Mouse (Mus musculus): ENCODE measurements around the gene Ankrd6. TPM values are rescaled to one million over a fixed set of nuclear protein-coding genes. Genes with fewer than 3 reads are reported as not detected.

Ankrd6 gene
- 105 TPM in 1 of 2 replicates, not detected in the other for polyA plus RNA-seq (2012; ENCODE audit: insufficient read depth, insufficient read length, low replicate concordance, missing spikeins)

DNA sequence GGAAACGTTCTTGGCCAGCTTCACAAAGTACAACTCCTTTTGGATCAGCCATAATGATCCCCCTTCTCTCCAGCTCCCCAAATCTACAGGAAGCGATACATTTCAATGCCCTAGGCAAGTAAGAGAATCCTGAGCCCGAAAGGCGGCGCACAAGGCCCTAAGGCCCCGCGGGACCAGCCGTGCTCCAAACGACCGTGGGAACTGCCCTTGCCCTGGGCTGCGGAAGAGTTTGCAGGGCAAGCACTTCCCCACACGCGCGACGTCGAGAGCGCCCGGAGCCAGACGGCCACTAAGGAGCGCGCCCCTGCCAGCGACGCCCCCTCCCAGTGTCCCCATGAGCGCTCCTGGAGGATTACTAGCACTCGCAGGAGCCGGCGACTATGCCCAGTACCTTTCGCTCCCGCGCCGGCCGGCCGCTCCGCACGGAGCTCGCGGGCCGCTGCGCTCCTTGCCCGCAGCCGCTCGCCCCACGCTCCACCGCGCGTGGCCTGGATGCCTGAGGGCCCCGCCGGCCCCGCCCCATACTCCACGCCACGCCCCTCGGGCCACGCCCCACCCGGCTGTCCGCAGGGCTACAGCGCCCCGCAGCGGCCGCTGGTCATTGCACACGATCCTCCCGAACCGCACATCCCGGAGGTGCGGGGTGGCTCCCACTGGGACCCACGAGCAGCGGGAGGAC lies at the start of gene Ankrd6:
Gene Ankrd6 (minus strand): TSS at position 486 of the 679 bp plus-strand sequence.
- peak; percentile 86 for TF ChIP-seq CTCF (IDR thresholded peaks at IDR 0.05; ENCODE audit: insufficient read depth, low read depth, low read length)
- peak; percentile 80 for TF ChIP-seq POLR2A (IDR thresholded peaks at IDR 0.05; ENCODE audit: insufficient read depth, low read depth, low read length)
- WGBS: 1% methylated on average over 63 of the region's 66 CpGs
- peaks cover 6% of the 10 kb centered on the region for H3K4me1 ChIP-seq (ENCODE audit: control insufficient read depth, insufficient read depth, low read length)
- H3K4me3 ChIP-seq (ENCODE audit: insufficient read depth, low read depth, low read length): peak within 1 kb of the TSS; percentile 84
- peak within 1 kb of the TSS; percentile 85 for H3K27ac ChIP-seq (ENCODE audit: insufficient read depth, low read depth, low read length)

DNA sequence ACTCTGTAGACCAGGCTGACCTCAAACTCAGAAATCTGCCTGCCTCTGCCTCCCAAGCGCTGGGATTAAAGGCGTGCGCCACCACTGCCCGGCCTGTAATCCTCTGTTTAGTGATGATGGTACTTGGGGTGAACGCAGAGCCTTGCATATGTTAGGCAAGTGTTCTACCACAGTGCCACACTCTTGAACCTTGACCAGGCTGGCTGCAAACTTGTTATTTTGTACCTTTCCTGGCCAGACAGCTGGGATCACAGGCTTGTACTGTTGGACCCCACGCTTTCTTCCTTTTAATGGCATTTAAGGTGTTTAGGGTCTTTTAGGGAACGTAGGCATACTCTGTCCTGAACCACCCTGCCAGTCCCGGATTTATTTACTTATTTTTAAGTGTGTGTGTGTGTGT lies 48.4 kb upstream of the Ankrd6 start:
- Histone ChIP-seq H3K4me3 (ENCODE audit: insufficient read depth, low read depth, low read length) (no peak overlapping the region), H3K4me1 (ENCODE audit: control insufficient read depth, insufficient read depth, low read length) (peaks cover 11% of the 10 kb centered on the region), H3K27ac (ENCODE audit: insufficient read depth, low read depth, low read length) (no peak overlapping the region)
- 97% methylated on average over 8 of the region's 8 CpGs for WGBS
- TF ChIP-seq CTCF (IDR thresholded peaks at IDR 0.05; ENCODE audit: insufficient read depth, low read depth, low read length) (no peak), POLR2A (IDR thresholded peaks at IDR 0.05; ENCODE audit: insufficient read depth, low read depth, low read length) (no peak)

DNA sequence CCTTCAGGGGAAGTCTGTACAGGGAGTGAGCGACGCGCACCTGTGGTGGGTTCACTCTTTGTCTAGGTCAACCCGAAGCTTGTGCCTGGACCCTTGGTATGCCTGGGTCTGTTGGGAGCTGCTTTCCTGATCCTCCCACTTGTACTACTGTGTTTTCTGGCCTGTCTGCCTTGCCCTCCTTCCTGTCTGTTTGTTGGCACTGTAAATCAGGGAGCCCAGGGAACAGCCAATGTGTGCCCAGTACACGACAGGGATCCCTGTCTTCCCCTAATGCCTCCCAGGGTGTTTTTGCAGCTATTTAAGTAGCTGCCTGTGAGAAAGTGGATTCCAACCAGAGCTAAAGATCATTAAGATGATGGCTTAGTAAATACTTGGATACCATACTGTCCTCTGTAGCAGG lies 46.9 kb upstream of the Ankrd6 start:
- H3K4me3 ChIP-seq (ENCODE audit: insufficient read depth, low read depth, low read length): no peak overlapping the region
- no peak for TF ChIP-seq CTCF (IDR thresholded peaks at IDR 0.05; ENCODE audit: insufficient read depth, low read depth, low read length)
- no peak for TF ChIP-seq POLR2A (IDR thresholded peaks at IDR 0.05; ENCODE audit: insufficient read depth, low read depth, low read length)
- peaks cover 11% of the 10 kb centered on the region for H3K4me1 ChIP-seq (ENCODE audit: control insufficient read depth, insufficient read depth, low read length)
- no peak overlapping the region for H3K27ac ChIP-seq (ENCODE audit: insufficient read depth, low read depth, low read length)
- WGBS: 73% methylated on average over 5 of the region's 5 CpGs

DNA sequence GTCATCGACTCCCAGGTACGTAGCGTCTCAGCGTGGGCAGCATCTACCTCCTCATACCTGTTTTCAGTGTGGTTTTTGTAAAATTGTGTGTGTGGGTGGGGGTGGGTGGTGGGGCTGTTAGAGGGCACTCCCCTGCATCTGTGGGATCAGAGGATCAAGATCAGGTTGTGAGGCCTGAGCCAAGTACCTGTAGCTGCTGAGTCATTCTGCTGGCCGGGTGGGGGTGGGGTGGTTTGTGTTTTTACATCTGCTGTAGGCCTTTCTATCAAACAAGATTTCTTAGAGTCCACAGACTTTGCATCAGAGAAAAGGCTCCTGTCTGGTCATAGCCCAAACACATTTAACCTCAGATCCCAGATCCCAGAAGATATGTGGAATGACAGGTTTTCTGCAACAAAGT lies 45.4 kb upstream of the Ankrd6 start:
- 92% methylated on average over 5 of the region's 5 CpGs for WGBS
- H3K4me3 ChIP-seq (ENCODE audit: insufficient read depth, low read depth, low read length): no peak overlapping the region
- no peak overlapping the region for H3K27ac ChIP-seq (ENCODE audit: insufficient read depth, low read depth, low read length)
- no peak for TF ChIP-seq POLR2A (IDR thresholded peaks at IDR 0.05; ENCODE audit: insufficient read depth, low read depth, low read length)
- TF ChIP-seq CTCF (IDR thresholded peaks at IDR 0.05; ENCODE audit: insufficient read depth, low read depth, low read length): no peak
- H3K4me1 ChIP-seq (ENCODE audit: control insufficient read depth, insufficient read depth, low read length): peaks cover 13% of the 10 kb centered on the region

DNA sequence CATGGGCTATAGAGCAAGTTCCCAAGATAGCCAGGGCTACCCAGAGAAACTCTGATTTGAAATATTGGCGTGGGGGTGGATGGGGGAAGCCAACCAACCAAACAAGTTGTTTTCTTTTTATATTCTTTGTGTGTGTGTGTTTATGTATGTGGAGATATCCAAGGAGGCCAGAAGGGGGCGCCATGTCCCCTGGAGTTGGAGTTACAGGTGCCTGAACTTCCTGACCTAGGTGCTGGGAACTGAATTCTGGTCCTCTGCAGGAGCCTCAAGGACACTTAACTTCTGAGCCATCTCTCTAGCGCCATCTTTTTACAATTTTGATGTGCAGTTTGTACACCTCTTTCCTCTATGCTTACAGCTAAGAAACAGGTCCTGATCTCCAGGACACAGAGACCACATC lies 43.5 kb upstream of the Ankrd6 start:
- Histone ChIP-seq H3K4me3 (ENCODE audit: insufficient read depth, low read depth, low read length) (no peak overlapping the region), H3K4me1 (ENCODE audit: control insufficient read depth, insufficient read depth, low read length) (peaks cover 17% of the 10 kb centered on the region), H3K27ac (ENCODE audit: insufficient read depth, low read depth, low read length) (no peak overlapping the region)
- 77% methylated on average over 3 of the region's 3 CpGs for WGBS
- TF ChIP-seq POLR2A (IDR thresholded peaks at IDR 0.05; ENCODE audit: insufficient read depth, low read depth, low read length) (no peak), CTCF (IDR thresholded peaks at IDR 0.05; ENCODE audit: insufficient read depth, low read depth, low read length) (no peak)

DNA sequence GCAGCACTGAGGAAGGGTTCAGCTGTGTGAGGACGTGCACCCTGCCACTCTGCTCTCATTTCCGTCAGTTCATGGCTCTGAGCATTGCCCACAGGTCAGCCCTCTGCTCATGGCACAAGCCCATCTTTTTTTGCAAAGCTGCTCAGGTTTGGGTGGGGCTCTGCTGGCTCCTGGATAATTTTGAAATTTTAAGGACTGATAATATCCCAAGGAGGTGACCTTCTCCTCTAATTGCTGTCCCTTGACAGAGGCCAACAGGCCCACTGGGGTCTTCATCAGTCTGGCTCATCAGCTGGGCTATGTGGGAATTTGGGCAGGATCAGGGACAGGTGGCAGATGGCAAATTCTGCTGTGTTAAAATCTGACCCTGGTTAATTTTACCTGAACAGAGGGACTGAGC lies 38.7 kb upstream of the Ankrd6 start:
- no peak for TF ChIP-seq CTCF (IDR thresholded peaks at IDR 0.05; ENCODE audit: insufficient read depth, low read depth, low read length)
- 67% methylated on average over 2 of the region's 2 CpGs for WGBS
- no peak overlapping the region for H3K27ac ChIP-seq (ENCODE audit: insufficient read depth, low read depth, low read length)

DNA sequence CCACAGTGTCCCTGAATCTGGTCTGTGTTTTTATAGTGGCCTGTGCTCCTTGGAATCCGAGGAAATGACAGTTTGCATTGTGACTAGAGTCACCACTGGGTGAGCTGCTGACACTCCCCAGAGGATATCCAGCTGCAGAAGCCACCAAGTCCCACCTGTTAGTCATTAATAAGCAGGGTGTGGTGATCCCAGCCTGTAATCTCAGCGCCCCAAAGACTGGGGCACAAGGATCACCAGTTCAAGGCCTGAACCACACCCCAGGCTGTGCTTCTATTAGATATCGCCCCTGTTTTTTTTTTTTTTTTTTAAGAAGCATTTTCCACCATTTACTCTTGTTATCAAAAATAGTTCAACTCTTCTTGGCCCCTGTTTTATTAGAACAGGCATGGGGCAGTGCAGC lies 36.4 kb upstream of the Ankrd6 start:
- TF ChIP-seq CTCF (IDR thresholded peaks at IDR 0.05; ENCODE audit: insufficient read depth, low read depth, low read length) (no peak), POLR2A (IDR thresholded peaks at IDR 0.05; ENCODE audit: insufficient read depth, low read depth, low read length) (no peak)
- H3K4me1 ChIP-seq (ENCODE audit: control insufficient read depth, insufficient read depth, low read length): peaks cover 16% of the 10 kb centered on the region
- no peak overlapping the region for H3K27ac ChIP-seq (ENCODE audit: insufficient read depth, low read depth, low read length)
- 65% methylated on average over 3 of the region's 3 CpGs for WGBS
- no peak overlapping the region for H3K4me3 ChIP-seq (ENCODE audit: insufficient read depth, low read depth, low read length)

More for the DNA sequence above, 38.7 kb upstream of the Ankrd6 start:
- Histone ChIP-seq H3K4me1 (ENCODE audit: control insufficient read depth, insufficient read depth, low read length) (peaks cover 14% of the 10 kb centered on the region; the same call in 1 of the 2 replicates), H3K4me3 (ENCODE audit: insufficient read depth, low read depth, low read length) (no peak overlapping the region)

DNA sequence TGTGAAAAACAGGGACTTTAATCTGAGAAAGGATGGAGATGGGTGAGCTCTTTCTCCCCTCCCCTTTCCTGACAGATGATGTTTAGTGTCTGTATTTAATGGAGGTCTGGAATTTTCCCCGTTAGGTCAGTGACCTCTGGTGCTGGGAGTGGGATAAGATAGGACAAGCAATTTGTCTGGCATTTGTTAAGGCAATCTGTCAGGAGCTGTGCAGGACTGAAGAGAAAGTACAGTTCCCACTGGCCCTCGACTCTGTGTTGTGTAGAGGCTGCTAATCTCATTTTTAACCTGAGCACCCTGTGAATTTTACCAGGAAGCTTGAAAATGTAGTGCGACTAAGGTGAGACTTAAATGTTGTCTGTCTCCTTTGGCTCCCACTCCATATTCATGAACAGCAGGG lies 35.0 kb upstream of the Ankrd6 start:
- Histone ChIP-seq H3K4me1 (ENCODE audit: control insufficient read depth, insufficient read depth, low read length) (peaks cover 19% of the 10 kb centered on the region), H3K27ac (ENCODE audit: insufficient read depth, low read depth, low read length) (0 out of 2 replicates have a peak overlapping the region, but pooled peaks have one; percentile 35), H3K4me3 (ENCODE audit: insufficient read depth, low read depth, low read length) (no peak overlapping the region)
- TF ChIP-seq POLR2A (IDR thresholded peaks at IDR 0.05; ENCODE audit: insufficient read depth, low read depth, low read length) (no peak), CTCF (IDR thresholded peaks at IDR 0.05; ENCODE audit: insufficient read depth, low read depth, low read length) (no peak)
- WGBS: 25% methylated on average over 3 of the region's 3 CpGs

DNA sequence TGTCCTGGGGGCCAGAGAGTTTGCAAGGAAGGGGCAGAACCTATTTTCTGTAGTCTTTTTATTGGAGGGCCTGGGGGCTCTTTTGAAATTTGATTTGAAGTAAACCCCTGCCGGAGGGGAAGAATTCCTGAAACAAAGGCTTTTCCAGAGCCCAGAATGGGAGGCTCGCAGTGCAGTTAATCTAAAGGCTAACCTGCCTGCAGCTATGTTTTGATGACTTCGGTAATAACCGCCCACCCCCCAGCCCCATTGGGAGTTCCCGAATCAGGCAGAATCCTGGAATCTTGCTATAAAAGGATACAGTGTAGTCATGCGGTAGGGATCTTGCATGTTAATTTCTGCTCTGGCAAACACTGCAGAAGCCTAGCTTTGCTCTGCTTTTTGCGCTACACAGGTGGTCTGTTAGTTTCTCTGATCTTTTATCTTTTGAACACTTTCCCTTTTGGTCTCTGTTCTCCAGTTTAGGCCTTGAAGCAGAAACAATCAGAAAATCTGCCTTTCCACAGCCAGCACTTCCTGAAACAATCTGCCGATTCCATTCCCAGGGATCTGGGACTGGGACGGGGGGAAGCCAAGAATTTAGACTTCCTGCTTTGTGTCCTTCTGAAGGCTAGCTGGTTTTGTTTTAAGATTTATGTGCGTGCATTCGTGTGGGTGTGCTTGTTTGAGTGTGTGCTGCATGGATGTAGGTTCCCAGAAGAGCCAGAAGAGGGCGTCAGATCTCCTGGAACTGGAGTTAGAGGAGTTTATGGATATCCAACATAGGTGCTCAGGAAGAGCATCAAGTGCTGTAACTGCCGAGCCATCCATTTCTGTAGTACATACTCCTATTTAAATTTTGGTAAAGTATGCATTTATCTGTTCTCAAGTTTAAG lies 34.4 kb upstream of the Ankrd6 start:
- Histone ChIP-seq H3K4me1 (ENCODE audit: control insufficient read depth, insufficient read depth, low read length) (peaks cover 19% of the 10 kb centered on the region), H3K4me3 (ENCODE audit: insufficient read depth, low read depth, low read length) (peak overlapping the region; percentile 41), H3K27ac (ENCODE audit: insufficient read depth, low read depth, low read length) (peak overlapping the region; percentile 58)
- 14% methylated on average over 13 of the region's 13 CpGs for WGBS
- TF ChIP-seq CTCF (IDR thresholded peaks at IDR 0.05; ENCODE audit: insufficient read depth, low read depth, low read length): no peak
